Mouse (Mus musculus): ENCODE measurements around the gene Kcne3. TPM values are rescaled to one million over a fixed set of nuclear protein-coding genes. Genes with fewer than 3 reads are reported as not detected.

The Kcne3 gene
- 4.4 TPM for polyA plus RNA-seq (2014; fragmentation: Illumina TruSeq; extraction: RNeasy Lipid Tissue Mini Kit (QIAGEN cat#74804); ENCODE audit: insufficient read depth, low read depth, low replicate concordance)

GRCm38 (mm10) chr7:100176269-100176668 is at the start of gene Kcne3:
Gene Kcne3, plus strand, starts transcription at chr7:100176502.

GRCm38 (mm10) chr7:100159105-100159841 is 17.0 kb upstream of the Kcne3 start, which contains the start of gene Lipt2:
Gene Lipt2, plus strand, starts transcription at chr7:100159277.

DNA sequence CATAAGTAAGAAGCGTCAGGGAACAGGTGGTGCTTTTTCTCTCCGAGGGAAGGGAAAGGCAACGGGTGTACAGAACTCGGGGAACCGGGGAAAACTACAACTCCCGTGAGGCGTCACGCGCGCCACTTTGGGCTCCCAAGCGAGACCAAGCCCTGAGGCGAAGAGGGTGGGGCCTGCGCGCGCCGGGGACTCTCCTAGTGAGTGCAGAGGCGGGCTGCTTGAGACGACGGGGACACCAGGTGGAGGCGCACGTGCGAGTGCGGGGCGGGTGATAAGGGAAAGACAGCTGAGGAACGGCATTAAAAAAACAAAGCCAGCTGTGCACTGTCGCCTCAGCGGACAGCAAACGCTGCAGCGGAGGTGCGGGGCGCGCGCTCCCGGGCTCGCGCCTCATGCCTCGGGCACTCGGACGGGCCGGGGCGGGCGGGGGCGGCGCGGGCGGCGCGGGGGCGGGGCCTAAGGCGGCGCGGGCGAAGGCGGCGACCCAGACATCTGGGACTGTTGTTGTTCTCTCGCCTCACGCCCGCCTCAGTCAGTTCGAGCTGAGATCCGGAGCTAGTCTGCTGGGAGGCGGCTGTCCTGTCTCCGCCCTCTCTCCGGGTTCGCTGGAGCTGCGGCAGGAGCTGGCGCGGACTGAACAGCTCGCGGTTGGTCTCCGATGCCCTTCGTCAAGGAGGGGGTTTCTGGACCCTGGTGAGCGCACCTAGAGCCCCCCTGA is 51.0 kb downstream of the Kcne3 start, which contains the start of gene Pgm2l1:
TSS of gene Pgm2l1 (plus strand) at position 237 of the 718 bp plus-strand sequence.

Other genes with a start within 250 kb of the Kcne3 start
- gene Rnf169, start 196.1 kb upstream of the Kcne3 start, polyA plus RNA-seq (2014; fragmentation: Illumina TruSeq; extraction: RNeasy Lipid Tissue Mini Kit (QIAGEN cat#74804); ENCODE audit: insufficient read depth, low read depth, low replicate concordance) = 3.8 TPM
- gene Chrdl2, start 170.3 kb upstream of the Kcne3 start, polyA plus RNA-seq (2014; fragmentation: Illumina TruSeq; extraction: RNeasy Lipid Tissue Mini Kit (QIAGEN cat#74804); ENCODE audit: insufficient read depth, low read depth, low replicate concordance) = not detected
- 11.8 TPM for gene Pold3, start 54.9 kb upstream of the Kcne3 start, polyA plus RNA-seq (2014; fragmentation: Illumina TruSeq; extraction: RNeasy Lipid Tissue Mini Kit (QIAGEN cat#74804); ENCODE audit: insufficient read depth, low read depth, low replicate concordance)
- gene Lipt2, start 17.2 kb upstream of the Kcne3 start, polyA plus RNA-seq (2014; fragmentation: Illumina TruSeq; extraction: RNeasy Lipid Tissue Mini Kit (QIAGEN cat#74804); ENCODE audit: insufficient read depth, low read depth, low replicate concordance) = 5.4 TPM
- gene Pgm2l1, start 50.9 kb downstream of the Kcne3 start, polyA plus RNA-seq (2014; fragmentation: Illumina TruSeq; extraction: RNeasy Lipid Tissue Mini Kit (QIAGEN cat#74804); ENCODE audit: insufficient read depth, low read depth, low replicate concordance) = 3.7 TPM
- gene P4ha3, start 109.0 kb downstream of the Kcne3 start, polyA plus RNA-seq (2014; fragmentation: Illumina TruSeq; extraction: RNeasy Lipid Tissue Mini Kit (QIAGEN cat#74804); ENCODE audit: insufficient read depth, low read depth, low replicate concordance) = 0.55 TPM
- gene C2cd3, start 195.7 kb downstream of the Kcne3 start, polyA plus RNA-seq (2014; fragmentation: Illumina TruSeq; extraction: RNeasy Lipid Tissue Mini Kit (QIAGEN cat#74804); ENCODE audit: insufficient read depth, low read depth, low replicate concordance) = 13.9 TPM
- gene Ppme1, start 195.8 kb downstream of the Kcne3 start, polyA plus RNA-seq (2014; fragmentation: Illumina TruSeq; extraction: RNeasy Lipid Tissue Mini Kit (QIAGEN cat#74804); ENCODE audit: insufficient read depth, low read depth, low replicate concordance) = 15.4 TPM

Data from lung, adult 10 weeks (tissue).